In the genomic region with DNA sequence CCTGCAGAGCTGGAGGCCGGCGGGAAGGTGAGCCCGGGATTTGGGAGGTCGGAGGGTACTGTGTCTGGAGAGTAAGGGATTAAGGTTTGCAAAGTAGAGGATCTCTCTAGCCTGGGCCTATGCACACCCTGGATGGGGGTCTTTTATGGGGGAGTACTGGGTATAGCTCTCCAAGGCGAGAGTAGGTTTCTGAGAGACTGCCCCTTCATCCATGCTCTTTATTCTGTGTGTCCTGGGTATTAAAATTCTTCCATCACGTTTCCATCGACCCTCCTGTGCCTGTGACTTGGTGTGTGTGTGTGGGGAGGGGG, we compare ENCODE assay signal across 8 mouse cellular contexts. TPM values are rescaled to one million over a fixed set of nuclear protein-coding genes. Genes with fewer than 3 reads are reported as not detected.
DNase-seq lines count a peak whose midpoint lies in the region; ATAC-seq and TF ChIP-seq lines count a peak whose summit lies in the region.

No protein-coding gene starts in this region.

- H3K27ac ChIP-seq in embryonic facial prominence, embryonic 15.5 days (replicated peaks), result peak overlapping the region; percentile 91
- no peak overlapping the region for H3K27ac ChIP-seq in intestine, embryonic 16.5 days (ENCODE audit: low read length)
- 0 out of 2 replicates have a peak overlapping the region, but pooled peaks have one; percentile 66 for H3K27ac ChIP-seq in neural tube, embryonic 12.5 days

- peak overlapping the region; percentile 84 for H3K4me2 ChIP-seq in embryonic facial prominence, embryonic 15.5 days (replicated peaks)
- H3K4me2 ChIP-seq in intestine, embryonic 16.5 days (ENCODE audit: low read depth, low read length), result peak overlapping the region; percentile 96
- peak overlapping the region; percentile 86 for H3K4me2 ChIP-seq in neural tube, embryonic 12.5 days (replicated peaks)

- H3K27me3 ChIP-seq in embryonic facial prominence, embryonic 15.5 days, result no peaks in the 10 kb centered on the region
- peaks cover 3% of the 10 kb centered on the region; the same call in 1 of the 2 replicates for H3K27me3 ChIP-seq in intestine, embryonic 16.5 days (replicated peaks; ENCODE audit: control insufficient read depth, insufficient read depth, low read length)
- no peaks in the 10 kb centered on the region for H3K27me3 ChIP-seq in neural tube, embryonic 12.5 days (replicated peaks)

- peaks cover 6% of the 10 kb centered on the region for H3K4me1 ChIP-seq in lung, adult 2 months (ENCODE audit: control insufficient read depth, insufficient read depth, low read length)
- peaks cover 7% of the 10 kb centered on the region for H3K4me1 ChIP-seq in embryonic facial prominence, embryonic 15.5 days
- H3K4me1 ChIP-seq in intestine, embryonic 16.5 days (ENCODE audit: control insufficient read depth, insufficient read depth, low read length), result peaks cover 5% of the 10 kb centered on the region; the same call in 1 of the 2 replicates
- H3K4me1 ChIP-seq in neural tube, embryonic 12.5 days, result peaks cover 6% of the 10 kb centered on the region; the same call in 1 of the 2 replicates

- peak overlapping the region; percentile 78 for H3K9ac ChIP-seq in embryonic facial prominence, embryonic 15.5 days
- H3K9ac ChIP-seq in intestine, embryonic 16.5 days (ENCODE audit: low read depth, low read length), result peak overlapping the region; percentile 83
- peak overlapping the region; percentile 77 for H3K9ac ChIP-seq in neural tube, embryonic 12.5 days

- peak; percentile 39; the same call in 1 of the 2 replicates for ATAC-seq in embryonic facial prominence, embryonic 15.5 days (ENCODE audit: insufficient number of reproducible peaks, low FRiP score, low TSS enrichment, low read depth)
- ATAC-seq in intestine, embryonic 16.5 days, result no peak
- ATAC-seq in neural tube, embryonic 12.5 days (ENCODE audit: low FRiP score, low read depth), result peak; percentile 66

- no peak for DNase-seq in lung, adult 2 months
- no peak for DNase-seq in lung, postnatal 14 days
- no peak for DNase-seq in adrenal gland, postnatal 10 days
- DNase-seq in gastrocnemius, postnatal 4 days (ENCODE audit: low spot score in 2 of 2), result no peak
- no peak for DNase-seq in spleen, postnatal 10 days (ENCODE audit: low spot score in 2 of 2)

- TF ChIP-seq POLR2A in lung, adult 2 months (IDR thresholded peaks at IDR 0.05; ENCODE audit: borderline replicate concordance, extremely low read depth, low read depth, low read length), result no peak

- H3K9me3 ChIP-seq in embryonic facial prominence, embryonic 15.5 days (replicated peaks), result no peaks in the 10 kb centered on the region
- H3K9me3 ChIP-seq in intestine, embryonic 16.5 days (ENCODE audit: control insufficient read depth, low read length), result no peaks in the 10 kb centered on the region
- no peaks in the 10 kb centered on the region for H3K9me3 ChIP-seq in neural tube, embryonic 12.5 days

- 7% methylated on average over 7 of the region's 7 CpGs for WGBS in lung, adult 2 months
- 0% methylated on average over 7 of the region's 7 CpGs for WGBS in embryonic facial prominence, embryonic 15.5 days
- 2% methylated on average over 7 of the region's 7 CpGs for WGBS in intestine, embryonic 16.5 days
- 0% methylated on average over 7 of the region's 7 CpGs for WGBS in neural tube, embryonic 12.5 days

- no peaks in the 10 kb centered on the region for H3K36me3 ChIP-seq in embryonic facial prominence, embryonic 15.5 days
- H3K36me3 ChIP-seq in intestine, embryonic 16.5 days (ENCODE audit: control insufficient read depth, insufficient read depth, low read length), result no peaks in the 10 kb centered on the region
- H3K36me3 ChIP-seq in neural tube, embryonic 12.5 days, result no peaks in the 10 kb centered on the region

- H3K4me3 ChIP-seq in lung, adult 2 months (replicated peaks; ENCODE audit: extremely low read depth, low read depth, low read length), result peak overlapping the region; percentile 56
- peak overlapping the region; percentile 76 for H3K4me3 ChIP-seq in embryonic facial prominence, embryonic 15.5 days (replicated peaks)
- H3K4me3 ChIP-seq in intestine, embryonic 16.5 days (ENCODE audit: low read length), result peak overlapping the region; percentile 78
- peak overlapping the region; percentile 65 for H3K4me3 ChIP-seq in neural tube, embryonic 12.5 days

- no peak for TF ChIP-seq CTCF in lung, adult 2 months (IDR thresholded peaks at IDR 0.05; ENCODE audit: insufficient read depth, low read length)

RNA-seq across cellular contexts. Expression of a gene that starts 0.5 kb away (rescaled TPM):
- polyA plus RNA-seq in lung, adult 2 months (2012; rRNA removed), result 13.0 and 16.2 TPM in 2 replicates
- 27.4 and 28.4 TPM in 2 replicates for polyA plus RNA-seq in embryonic facial prominence, embryonic 15.5 days (2015; fragmentation: Nextera tagmentation; extraction: Ambion mirVana)
- 6.6 and 7.4 TPM in 2 replicates for polyA plus RNA-seq in intestine, embryonic 16.5 days (2015; fragmentation: Nextera tagmentation; extraction: Ambion mirVana)
- polyA plus RNA-seq in neural tube, embryonic 12.5 days (2016; fragmentation: Nextera tagmentation; extraction: Ambion mirVana), result 22.7 and 23.6 TPM in 2 replicates
- 10 to 100 TPM in 1 of 2 experiments, 1 to 10 TPM in 1; 8.8 to 17.4 TPM for total RNA-seq in adrenal gland, postnatal 10 days (2021)
- 1 to 10 TPM; 5.1 to 5.8 TPM for total RNA-seq in gastrocnemius, postnatal 4 days (2021)

RNA-seq across cellular contexts. Expression of a gene that starts 30.5 kb away (rescaled TPM):
- 3.0 and 4.5 TPM in 2 replicates for polyA plus RNA-seq in lung, adult 2 months (2012; rRNA removed)
- polyA plus RNA-seq in embryonic facial prominence, embryonic 15.5 days (2015; fragmentation: Nextera tagmentation; extraction: Ambion mirVana), result 1.8 and 2.0 TPM in 2 replicates
- polyA plus RNA-seq in intestine, embryonic 16.5 days (2015; fragmentation: Nextera tagmentation; extraction: Ambion mirVana), result 0.29 and 0.35 TPM in 2 replicates
- polyA plus RNA-seq in neural tube, embryonic 12.5 days (2016; fragmentation: Nextera tagmentation; extraction: Ambion mirVana), result 0.49 and 0.57 TPM in 2 replicates
- total RNA-seq in adrenal gland, postnatal 10 days (2021), result not detected
- total RNA-seq in gastrocnemius, postnatal 4 days (2021), result not detected
